In genomic region chr11:80524213-80524612, GRCm38 (mm10) we compare ENCODE assay signal across 26 mouse cellular contexts. TPM values are rescaled to one million over a fixed set of nuclear protein-coding genes. Genes with fewer than 3 reads are reported as not detected.
DNase-seq lines count a peak whose midpoint lies in the region; ATAC-seq and TF ChIP-seq lines count a peak whose summit lies in the region.
"Had no signal": no experiment of that assay in that cellular context is flagged by ENCODE, and none has a peak within 500 bp of the region (broad histone marks: within the 10 kb centered on the region; RNA-seq: fewer than 3 reads in every experiment).

No protein-coding gene starts in this region.

- 81% methylated on average over 5 of the region's 5 CpGs for WGBS in heart, adult 2 months
- 65% methylated on average over 5 of the region's 5 CpGs for WGBS in liver, postnatal 0 days (ENCODE audit: insufficient replicate concordance)
- WGBS in liver, embryonic 11.5 days: 74% methylated on average over 5 of the region's 5 CpGs
- WGBS in macrophage (ENCODE audit: missing documents): 58% methylated on average over 5 of the region's 5 CpGs

- H3K27ac ChIP-seq in heart, adult 2 months: peak overlapping the region; percentile 41; the same call in 1 of the 2 replicates
- H3K27ac ChIP-seq in liver, postnatal 0 days (ENCODE audit: low read depth): peak overlapping the region; percentile 66; the same call in 1 of the 2 replicates
- H3K27ac ChIP-seq in liver, embryonic 11.5 days (ENCODE audit: low read depth, low read length): no peak overlapping the region
- H3K27ac ChIP-seq in macrophage: peak overlapping the region; percentile 59; the same call in 1 of the 2 replicates
- H3K27ac ChIP-seq: forebrain, embryonic 10.5 days; forebrain, embryonic 13.5 days; hindbrain, embryonic 10.5 days; hindbrain, embryonic 14.5 days; hindbrain, postnatal 0 days had no signal

- DNase-seq in heart, adult 2 months: no peak
- DNase-seq in heart, postnatal 25 days (ENCODE audit: low spot score): no peak
- no peak for DNase-seq in liver, postnatal 0 days
- no peak for DNase-seq in liver, embryonic 11.5 days (ENCODE audit: low spot score)
- no peak for DNase-seq in testis, postnatal 14 days (ENCODE audit: low spot score)
- DNase-seq in kidney, postnatal 4 days: no peak
- DNase-seq: adrenal gland, adult 2 months; B cell, adult 2 months; cerebellum, adult 11-12 months; cerebellum, adult 8-10 months; cerebellum, postnatal 10 days; gastrocnemius, postnatal 10 days; gastrocnemius, postnatal 36 days; heart, postnatal 36 days had no signal

- intact Hi-C loops in heart, adult 2 months (cut with DNase I): loop anchor here (5.0 kb wide), 1 partner anchor 47 kb away; the partner anchor contains the start of gene Cdk5r1
- intact Hi-C loops in heart, postnatal 25 days (cut with DNase I): loop anchor here (5.0 kb wide), 1 partner anchor 47 kb away; the partner anchor contains the start of gene Cdk5r1

- H3K9me3 ChIP-seq in liver, postnatal 0 days (ENCODE audit: low read length): no peaks in the 10 kb centered on the region
- H3K9me3 ChIP-seq in liver, embryonic 11.5 days (ENCODE audit: control insufficient read depth, low read length): no peaks in the 10 kb centered on the region
- H3K9me3 ChIP-seq: forebrain, embryonic 10.5 days; forebrain, embryonic 13.5 days; G1E; heart, embryonic 10.5 days; heart, embryonic 13.5 days; hindbrain, embryonic 10.5 days had no signal

- TF ChIP-seq CTCF in heart, adult 2 months (IDR thresholded peaks at IDR 0.05): no peak
- TF ChIP-seq CTCF in liver, postnatal 0 days (IDR thresholded peaks at IDR 0.05; ENCODE audit: low read depth): no peak

- no peak for ATAC-seq in liver, postnatal 0 days
- ATAC-seq in liver, embryonic 11.5 days (replicated peaks; ENCODE audit: low FRiP score): no peak
- ATAC-seq: forebrain, embryonic 13.5 days; forebrain, embryonic 16.5 days; hindbrain, postnatal 0 days; inflammation-experienced regulatory T-cells, adult 6 months had no signal

- peaks cover 2% of the 10 kb centered on the region for H3K36me3 ChIP-seq in heart, adult 2 months (ENCODE audit: control insufficient read depth, insufficient read depth, low read length)
- no peaks in the 10 kb centered on the region for H3K36me3 ChIP-seq in liver, postnatal 0 days (replicated peaks; ENCODE audit: insufficient read depth, low read length)
- H3K36me3 ChIP-seq in liver, embryonic 11.5 days (ENCODE audit: control insufficient read depth, insufficient read depth, low read length): no peaks in the 10 kb centered on the region
- no peaks in the 10 kb centered on the region for H3K36me3 ChIP-seq in macrophage (ENCODE audit: inconsistent target)
- H3K36me3 ChIP-seq: forebrain, embryonic 10.5 days; G1E; heart, embryonic 10.5 days; heart, embryonic 13.5 days; hindbrain, embryonic 10.5 days had no signal

- no peaks in the 10 kb centered on the region for H3K27me3 ChIP-seq in heart, adult 2 months (ENCODE audit: control insufficient read depth, insufficient read depth, low read length)
- no peaks in the 10 kb centered on the region for H3K27me3 ChIP-seq in liver, postnatal 0 days (ENCODE audit: insufficient read depth, low read length)
- H3K27me3 ChIP-seq in liver, embryonic 11.5 days (replicated peaks; ENCODE audit: control insufficient read depth, insufficient read depth, low read length): no peaks in the 10 kb centered on the region
- H3K27me3 ChIP-seq: CH12.LX; forebrain, embryonic 13.5 days; heart, embryonic 13.5 days had no signal

- no peak overlapping the region for H3K9ac ChIP-seq in heart, adult 2 months (ENCODE audit: low read depth, low read length)
- H3K9ac ChIP-seq in liver, postnatal 0 days (replicated peaks): no peak overlapping the region
- H3K9ac ChIP-seq in liver, embryonic 11.5 days (ENCODE audit: low read depth, low read length): no peak overlapping the region
- H3K9ac ChIP-seq: forebrain, embryonic 13.5 days; heart, embryonic 13.5 days; hindbrain, embryonic 14.5 days had no signal

- no peak for TF ChIP-seq EP300 in heart, adult 2 months (IDR thresholded peaks at IDR 0.05; ENCODE audit: insufficient read depth, low read depth, low read length)
- TF ChIP-seq EP300 in liver, postnatal 0 days (IDR thresholded peaks at IDR 0.05; ENCODE audit: low read depth): no peak

- no peak for TF ChIP-seq POLR2A in heart, adult 2 months (IDR thresholded peaks at IDR 0.05; ENCODE audit: insufficient read depth, low read depth, low read length)

- no peak overlapping the region for H3K4me2 ChIP-seq in liver, postnatal 0 days (ENCODE audit: low read depth, low read length)
- no peak overlapping the region for H3K4me2 ChIP-seq in liver, embryonic 11.5 days
- H3K4me2 ChIP-seq: forebrain, embryonic 13.5 days; heart, embryonic 13.5 days; hindbrain, embryonic 14.5 days had no signal

- H3K4me3 ChIP-seq in heart, adult 2 months: no peak overlapping the region
- H3K4me3 ChIP-seq in liver, postnatal 0 days (ENCODE audit: low read depth, low read length): no peak overlapping the region
- H3K4me3 ChIP-seq in liver, embryonic 11.5 days (ENCODE audit: low read depth, low read length): no peak overlapping the region
- H3K4me3 ChIP-seq in macrophage (ENCODE audit: inconsistent target): no peak overlapping the region
- H3K4me3 ChIP-seq: forebrain, embryonic 10.5 days; forebrain, embryonic 13.5 days; heart, embryonic 10.5 days; heart, embryonic 13.5 days; hindbrain, embryonic 10.5 days had no signal

- H3K4me1 ChIP-seq in heart, adult 2 months (ENCODE audit: control insufficient read depth, insufficient read depth, low read length): peaks cover 9% of the 10 kb centered on the region
- peaks cover 11% of the 10 kb centered on the region for H3K4me1 ChIP-seq in liver, postnatal 0 days (ENCODE audit: insufficient read depth)
- H3K4me1 ChIP-seq in liver, embryonic 11.5 days (replicated peaks; ENCODE audit: control insufficient read depth, insufficient read depth, low read length): peaks cover 7% of the 10 kb centered on the region; the same call in 1 of the 2 replicates

- no peaks in the 10 kb centered on the region for H3K79me2 ChIP-seq in heart, adult 2 months (replicated peaks; ENCODE audit: control insufficient read depth, insufficient read depth, low read length)
- H3K79me2 ChIP-seq in macrophage (ENCODE audit: inconsistent target): no peaks in the 10 kb centered on the region

RNA-seq across cellular contexts. Expression of gene Cdk5r1, which starts 47.4 kb away (rescaled TPM):
- total RNA-seq in heart, adult 2 months (2021): 1 to 10 TPM in 1 of 2 experiments, under 1 TPM in 1; 0.84 to 2.3 TPM
- 0.61 and 0.85 TPM in 2 replicates for polyA plus RNA-seq in heart, adult 2 months (2012; rRNA removed)
- 1 to 10 TPM; 1.7 to 2.4 TPM for total RNA-seq in heart, postnatal 25 days (2021)
- 0.18 and 0.28 TPM in 2 replicates for polyA plus RNA-seq in liver, postnatal 0 days (2015; fragmentation: Nextera tagmentation; extraction: Ambion mirVana)
- 0.68 and 0.77 TPM in 2 replicates for polyA plus RNA-seq in liver, embryonic 11.5 days (2014; fragmentation: Nextera tagmentation; extraction: Ambion mirVana)
- 10 to 100 TPM in 4 of 26 experiments, 1 to 10 TPM in 22; 1.0 to 17.0 (median 2.2) TPM for total RNA-seq in macrophage (2018; cell fraction: chromatin; rRNA removed)
- 10 to 100 TPM in 2 of 26 experiments, 1 to 10 TPM in 7, under 1 TPM in 17; 0.14 to 17.7 (median 0.36) TPM for total RNA-seq in macrophage (2018; cell fraction: cytosol; rRNA removed)
- 10 to 100 TPM in 6 of 26 experiments, 1 to 10 TPM in 20; 1.1 to 16.1 (median 3.0) TPM for total RNA-seq in macrophage (2018; cell fraction: nucleus; rRNA removed)
- 0.10 to 0.88 TPM (median 0.26 TPM) in 3 replicates for polyA plus RNA-seq in macrophage (2018)
